Mouse (Mus musculus) thymus, adult 2 months (tissue): ENCODE measurements around the gene Pex3.

Source experiments
- CTCF ChIP-seq: fragments of 200-500 bp; IDR thresholded peaks from 2 replicates; pipeline ENCODE4 v1.5.1; 2012; ENCODE audit warnings: mild to moderate bottlenecking, control low read depth, low read length, moderate library complexity, borderline replicate concordance; ENCODE audit not compliant: control insufficient read depth, poor library complexity, insufficient read depth; ENCODE audit errors: extremely low read depth
- POLR2A ChIP-seq: fragments of 200-500 bp; IDR thresholded peaks from 2 replicates; pipeline ENCODE4 v1.6.1; 2012; ENCODE audit warnings: mild to moderate bottlenecking, low read length, control low read depth, moderate library complexity; ENCODE audit not compliant: control insufficient read depth, poor library complexity, insufficient read depth; ENCODE audit errors: extremely low read depth

- TF ChIP-seq POLR2A (no peak), CTCF (no peak)
These were observed 19.1 kb upstream of the Pex3 start for GRCm38 (mm10) chr10:13572003-13572402.
